Mouse (Mus musculus): ENCODE measurements around the gene Myl9. TPM values are rescaled to one million over a fixed set of nuclear protein-coding genes. Genes with fewer than 3 reads are reported as not detected.
A peak's percentile ranks its signal among the peaks of the same experiment; 100 is the strongest.

The Myl9 gene
- polyA plus RNA-seq, 1 experiment from 2014 or later = 133 TPM

DNA sequence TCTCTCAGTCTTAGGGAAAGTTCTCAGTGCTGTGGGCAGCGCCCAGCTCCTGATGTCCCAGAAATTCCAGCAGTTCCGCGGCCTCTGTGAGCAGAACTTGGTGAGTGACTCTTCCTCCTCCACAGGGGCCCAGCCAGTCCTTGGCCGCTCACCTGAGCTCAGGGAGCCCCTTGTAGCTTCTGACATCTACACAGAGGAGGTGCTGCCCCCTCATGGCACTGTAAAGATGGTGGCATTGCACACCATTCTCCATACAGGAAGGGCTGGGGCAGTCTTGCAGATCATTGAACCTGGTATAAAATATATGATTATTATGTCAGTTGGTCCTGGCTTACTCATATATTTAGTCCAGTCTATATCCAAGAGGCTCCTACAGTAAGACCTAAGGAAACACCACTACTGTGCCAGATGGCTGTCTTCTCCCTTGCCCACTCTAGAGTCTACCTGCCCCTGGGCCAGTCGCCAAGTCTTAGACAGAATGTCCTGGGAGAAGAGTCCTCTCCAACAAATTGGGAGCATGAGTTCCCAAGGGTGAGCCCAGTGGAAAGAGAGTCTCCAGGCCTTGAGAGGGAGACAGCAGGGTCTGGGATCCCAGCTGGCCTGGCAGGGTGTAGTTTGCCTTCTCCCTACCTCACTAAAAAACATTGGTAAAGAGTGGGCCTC, 14.2 kb upstream of the Myl9 start:
- ATAC-seq (ENCODE audit: low FRiP score) (no peak), DNase-seq (ENCODE audit: low spot score) (no peak)
- Histone ChIP-seq H3K27ac (ENCODE audit: low read depth, low read length) (no peak overlapping the region), H3K9ac (ENCODE audit: low read depth, low read length) (no peak overlapping the region), H3K4me1 (replicated peaks; ENCODE audit: control insufficient read depth, insufficient read depth, low read length) (no peaks in the 10 kb centered on the region), H3K4me3 (ENCODE audit: low read depth, low read length) (no peak overlapping the region), H3K9me3 (ENCODE audit: control insufficient read depth, low read length) (peaks cover 7% of the 10 kb centered on the region; the same call in 1 of the 2 replicates), H3K4me2 (replicated peaks; ENCODE audit: low read depth, low read length) (no peak overlapping the region), H3K36me3 (ENCODE audit: control insufficient read depth, insufficient read depth, low read length) (peaks cover 45% of the 10 kb centered on the region), H3K27me3 (ENCODE audit: control insufficient read depth, insufficient read depth, low read length) (no peaks in the 10 kb centered on the region)
- 90% methylated on average over 5 of the region's 5 CpGs for WGBS

DNA sequence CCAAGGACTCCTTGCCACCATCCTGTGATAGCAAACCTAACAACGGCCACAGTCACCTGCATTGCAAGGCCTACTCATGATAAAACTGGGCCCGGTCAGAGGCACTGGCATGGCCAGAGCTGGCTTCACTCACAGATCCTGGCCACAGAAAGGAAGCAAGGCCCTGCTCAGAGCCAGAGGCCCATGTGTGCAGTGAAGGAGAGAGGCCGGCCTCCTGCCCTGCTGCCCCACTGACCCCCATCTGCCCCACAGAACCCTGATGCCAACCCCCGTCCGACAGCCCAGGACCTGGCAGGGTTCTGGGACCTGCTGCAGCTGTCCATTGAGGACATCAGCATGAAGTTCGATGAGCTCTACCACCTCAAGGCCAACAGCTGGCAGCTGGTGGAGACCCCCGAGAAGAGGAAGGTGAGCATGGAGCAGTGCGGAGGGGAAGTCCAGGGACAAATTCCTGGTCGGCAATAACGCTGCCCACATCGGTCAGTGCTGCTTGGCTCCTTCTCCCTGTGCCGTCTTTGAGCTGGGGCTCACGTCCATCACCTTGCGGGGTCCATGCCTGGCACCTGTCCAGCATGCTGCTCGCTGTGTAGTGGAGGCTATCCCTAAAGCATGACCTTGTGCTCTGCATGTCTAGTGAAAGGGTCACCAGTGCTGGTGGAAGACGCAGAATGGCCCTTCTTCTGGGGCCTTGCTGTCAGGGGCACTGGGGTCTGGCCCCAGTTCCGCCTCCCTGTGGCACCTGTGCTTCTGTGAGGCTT, 13.5 kb upstream of the Myl9 start:
- 98% methylated on average over 17 of the region's 17 CpGs for WGBS

DNA sequence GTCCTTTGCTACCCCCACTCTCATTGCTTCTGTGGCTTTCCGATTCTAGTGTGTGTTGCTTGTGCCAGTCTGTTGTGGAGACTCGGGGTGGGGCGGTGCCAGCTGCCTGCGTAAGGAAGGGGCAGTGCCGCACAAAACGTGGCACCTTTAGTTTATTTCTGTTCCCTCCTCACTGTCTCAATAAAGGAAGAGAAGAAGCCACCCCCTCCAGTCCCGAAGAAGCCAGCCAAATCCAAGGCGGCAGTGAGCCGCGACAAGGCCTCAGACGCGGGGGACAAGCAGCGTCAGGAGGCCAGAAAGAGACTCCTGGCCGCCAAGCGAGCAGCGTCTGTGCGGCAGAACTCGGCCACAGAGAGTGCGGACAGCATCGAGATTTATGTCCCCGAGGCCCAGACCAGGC, 12.7 kb upstream of the Myl9 start:
- H3K27ac ChIP-seq (ENCODE audit: low read depth, low read length) = no peak overlapping the region
- ATAC-seq (ENCODE audit: low FRiP score) (no peak), DNase-seq (ENCODE audit: low spot score) (no peak)
- no peak overlapping the region for H3K9ac ChIP-seq (ENCODE audit: low read depth, low read length)
- H3K27me3 ChIP-seq (ENCODE audit: control insufficient read depth, insufficient read depth, low read length) = no peaks in the 10 kb centered on the region
- peaks cover 30% of the 10 kb centered on the region for H3K36me3 ChIP-seq (ENCODE audit: control insufficient read depth, insufficient read depth, low read length)
- H3K4me3 ChIP-seq (ENCODE audit: low read depth, low read length) = no peak overlapping the region
- no peaks in the 10 kb centered on the region for H3K4me1 ChIP-seq (replicated peaks; ENCODE audit: control insufficient read depth, insufficient read depth, low read length)
- peaks cover 7% of the 10 kb centered on the region; the same call in 1 of the 2 replicates for H3K9me3 ChIP-seq (ENCODE audit: control insufficient read depth, low read length)
- WGBS = 93% methylated on average over 21 of the region's 21 CpGs
- H3K4me2 ChIP-seq (replicated peaks; ENCODE audit: low read depth, low read length) = no peak overlapping the region

More for the DNA sequence above, 13.5 kb upstream of the Myl9 start:
- H3K9me3 ChIP-seq (ENCODE audit: control insufficient read depth, low read length) = peaks cover 7% of the 10 kb centered on the region; the same call in 1 of the 2 replicates
- no peak overlapping the region for H3K9ac ChIP-seq (ENCODE audit: low read depth, low read length)
- ATAC-seq (ENCODE audit: low FRiP score) (no peak), DNase-seq (ENCODE audit: low spot score) (no peak)
- H3K4me3 ChIP-seq (ENCODE audit: low read depth, low read length) = no peak overlapping the region
- no peaks in the 10 kb centered on the region for H3K4me1 ChIP-seq (replicated peaks; ENCODE audit: control insufficient read depth, insufficient read depth, low read length)
- H3K4me2 ChIP-seq (replicated peaks; ENCODE audit: low read depth, low read length) = no peak overlapping the region
- no peak overlapping the region for H3K27ac ChIP-seq (ENCODE audit: low read depth, low read length)
- H3K36me3 ChIP-seq (ENCODE audit: control insufficient read depth, insufficient read depth, low read length) = peaks cover 38% of the 10 kb centered on the region
- no peaks in the 10 kb centered on the region for H3K27me3 ChIP-seq (ENCODE audit: control insufficient read depth, insufficient read depth, low read length)

DNA sequence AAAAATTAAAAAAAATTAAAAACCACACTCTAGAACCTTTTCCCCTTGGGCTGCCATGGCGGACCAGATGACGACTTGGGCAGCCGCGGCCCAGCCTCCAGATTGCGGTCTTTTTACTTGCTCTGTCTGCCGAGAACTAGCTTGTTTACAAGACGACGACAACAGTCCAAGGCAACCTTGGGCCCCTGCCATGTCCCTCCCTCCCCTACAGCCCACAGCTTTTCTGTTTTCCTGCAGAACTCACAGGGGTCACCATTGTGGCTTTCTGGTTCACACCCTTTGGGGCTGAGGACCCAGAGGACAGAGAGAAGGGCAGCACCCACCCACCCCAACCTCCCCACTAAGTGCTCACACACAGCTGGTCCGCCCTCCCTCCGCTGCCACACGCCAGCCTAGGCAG, 12.1 kb upstream of the Myl9 start:
- Histone ChIP-seq H3K4me3 (ENCODE audit: low read depth, low read length) (no peak overlapping the region), H3K4me2 (replicated peaks; ENCODE audit: low read depth, low read length) (no peak overlapping the region), H3K36me3 (ENCODE audit: control insufficient read depth, insufficient read depth, low read length) (peaks cover 24% of the 10 kb centered on the region), H3K27me3 (ENCODE audit: control insufficient read depth, insufficient read depth, low read length) (no peaks in the 10 kb centered on the region), H3K27ac (ENCODE audit: low read depth, low read length) (no peak overlapping the region), H3K9me3 (ENCODE audit: control insufficient read depth, low read length) (peaks cover 3% of the 10 kb centered on the region; the same call in 1 of the 2 replicates), H3K4me1 (replicated peaks; ENCODE audit: control insufficient read depth, insufficient read depth, low read length) (no peaks in the 10 kb centered on the region), H3K9ac (ENCODE audit: low read depth, low read length) (no peak overlapping the region)
- WGBS = 90% methylated on average over 11 of the region's 11 CpGs
- DNase-seq (ENCODE audit: low spot score) (no peak), ATAC-seq (ENCODE audit: low FRiP score) (no peak)

DNA sequence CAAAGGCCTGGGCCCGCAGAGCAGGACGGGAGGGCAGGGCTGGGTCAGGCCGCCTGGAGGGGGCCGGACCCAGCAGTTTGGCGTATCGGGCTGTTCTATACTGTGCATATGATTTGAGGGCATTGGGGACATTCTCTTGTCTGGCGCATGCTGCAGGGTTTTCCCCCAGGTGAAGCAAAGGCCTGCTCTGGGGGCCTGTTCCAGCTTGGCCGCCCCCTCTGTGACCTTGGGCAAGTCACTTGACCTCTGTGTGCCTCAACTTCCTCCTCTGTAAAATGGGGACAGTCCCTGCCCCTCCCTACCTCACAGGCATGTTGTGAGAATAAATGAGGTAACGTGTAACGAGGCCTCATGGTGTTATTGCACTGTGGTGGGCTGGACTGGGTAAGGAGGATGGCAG, 11.2 kb upstream of the Myl9 start:
- Histone ChIP-seq H3K9ac (ENCODE audit: low read depth, low read length) (no peak overlapping the region), H3K27me3 (ENCODE audit: control insufficient read depth, insufficient read depth, low read length) (no peaks in the 10 kb centered on the region), H3K27ac (ENCODE audit: low read depth, low read length) (no peak overlapping the region), H3K36me3 (ENCODE audit: control insufficient read depth, insufficient read depth, low read length) (peaks cover 15% of the 10 kb centered on the region), H3K9me3 (ENCODE audit: control insufficient read depth, low read length) (no peaks in the 10 kb centered on the region), H3K4me1 (replicated peaks; ENCODE audit: control insufficient read depth, insufficient read depth, low read length) (no peaks in the 10 kb centered on the region), H3K4me3 (ENCODE audit: low read depth, low read length) (no peak overlapping the region), H3K4me2 (replicated peaks; ENCODE audit: low read depth, low read length) (no peak overlapping the region)
- DNase-seq (ENCODE audit: low spot score) (no peak), ATAC-seq (ENCODE audit: low FRiP score) (0 out of 2 replicates have a peak, but pooled peaks have one; percentile 35)
- WGBS = 94% methylated on average over 10 of the region's 10 CpGs

DNA sequence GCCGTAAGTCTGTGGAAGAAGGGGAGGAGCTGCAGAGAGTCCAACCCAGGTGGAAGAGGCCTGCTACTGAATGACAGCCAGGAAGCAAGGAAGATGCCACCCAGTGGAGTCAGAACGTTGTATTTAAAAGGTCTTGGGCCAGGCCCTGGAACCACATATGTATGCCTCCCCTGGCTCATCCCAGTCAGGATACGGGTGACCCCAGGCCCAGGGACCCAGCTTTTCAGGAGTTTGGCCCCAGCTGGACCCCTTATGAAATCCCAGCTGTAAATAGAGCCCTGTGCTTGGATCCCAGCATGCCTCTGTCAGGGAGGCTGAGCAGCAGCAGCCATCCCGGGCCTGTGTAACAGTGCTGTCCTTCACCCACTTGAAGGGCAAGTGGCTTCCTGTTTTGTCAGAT, 10.5 kb upstream of the Myl9 start:
- Histone ChIP-seq H3K36me3 (ENCODE audit: control insufficient read depth, insufficient read depth, low read length) (peaks cover 14% of the 10 kb centered on the region), H3K4me3 (ENCODE audit: low read depth, low read length) (no peak overlapping the region), H3K9ac (ENCODE audit: low read depth, low read length) (no peak overlapping the region), H3K4me1 (replicated peaks; ENCODE audit: control insufficient read depth, insufficient read depth, low read length) (no peaks in the 10 kb centered on the region), H3K4me2 (replicated peaks; ENCODE audit: low read depth, low read length) (no peak overlapping the region), H3K9me3 (ENCODE audit: control insufficient read depth, low read length) (no peaks in the 10 kb centered on the region), H3K27ac (ENCODE audit: low read depth, low read length) (no peak overlapping the region), H3K27me3 (ENCODE audit: control insufficient read depth, insufficient read depth, low read length) (no peaks in the 10 kb centered on the region)
- 76% methylated on average over 4 of the region's 4 CpGs for WGBS
- ATAC-seq (ENCODE audit: low FRiP score) = no peak
- no peak for DNase-seq (ENCODE audit: low spot score)

DNA sequence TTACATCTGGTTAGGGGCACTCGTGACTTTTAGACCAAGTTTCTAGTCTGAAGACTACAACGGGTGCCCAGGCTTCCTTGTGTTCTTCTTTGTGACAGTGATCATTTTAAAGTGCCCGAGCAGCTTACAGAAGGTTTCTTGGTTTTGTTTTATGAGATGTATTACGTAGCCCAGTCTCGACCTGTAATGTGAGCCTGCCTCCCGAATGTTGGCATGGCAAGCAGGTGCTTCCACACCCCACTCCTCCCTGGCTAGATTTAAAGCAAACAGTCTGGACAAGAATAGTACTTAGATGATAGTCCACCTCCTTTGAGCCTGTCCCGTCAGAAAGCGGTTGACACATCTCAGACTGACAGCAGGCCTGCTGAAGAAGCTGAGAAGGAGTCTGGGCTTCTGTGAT, 9.6 kb upstream of the Myl9 start:
- Histone ChIP-seq H3K27ac (ENCODE audit: low read depth, low read length) (no peak overlapping the region), H3K36me3 (ENCODE audit: control insufficient read depth, insufficient read depth, low read length) (peaks cover 13% of the 10 kb centered on the region), H3K9me3 (ENCODE audit: control insufficient read depth, low read length) (no peaks in the 10 kb centered on the region), H3K27me3 (ENCODE audit: control insufficient read depth, insufficient read depth, low read length) (no peaks in the 10 kb centered on the region), H3K4me1 (replicated peaks; ENCODE audit: control insufficient read depth, insufficient read depth, low read length) (no peaks in the 10 kb centered on the region), H3K9ac (ENCODE audit: low read depth, low read length) (no peak overlapping the region), H3K4me2 (replicated peaks; ENCODE audit: low read depth, low read length) (no peak overlapping the region), H3K4me3 (ENCODE audit: low read depth, low read length) (no peak overlapping the region)
- WGBS = 90% methylated on average over 8 of the region's 8 CpGs
- ATAC-seq (ENCODE audit: low FRiP score) (no peak), DNase-seq (ENCODE audit: low spot score) (no peak)

DNA sequence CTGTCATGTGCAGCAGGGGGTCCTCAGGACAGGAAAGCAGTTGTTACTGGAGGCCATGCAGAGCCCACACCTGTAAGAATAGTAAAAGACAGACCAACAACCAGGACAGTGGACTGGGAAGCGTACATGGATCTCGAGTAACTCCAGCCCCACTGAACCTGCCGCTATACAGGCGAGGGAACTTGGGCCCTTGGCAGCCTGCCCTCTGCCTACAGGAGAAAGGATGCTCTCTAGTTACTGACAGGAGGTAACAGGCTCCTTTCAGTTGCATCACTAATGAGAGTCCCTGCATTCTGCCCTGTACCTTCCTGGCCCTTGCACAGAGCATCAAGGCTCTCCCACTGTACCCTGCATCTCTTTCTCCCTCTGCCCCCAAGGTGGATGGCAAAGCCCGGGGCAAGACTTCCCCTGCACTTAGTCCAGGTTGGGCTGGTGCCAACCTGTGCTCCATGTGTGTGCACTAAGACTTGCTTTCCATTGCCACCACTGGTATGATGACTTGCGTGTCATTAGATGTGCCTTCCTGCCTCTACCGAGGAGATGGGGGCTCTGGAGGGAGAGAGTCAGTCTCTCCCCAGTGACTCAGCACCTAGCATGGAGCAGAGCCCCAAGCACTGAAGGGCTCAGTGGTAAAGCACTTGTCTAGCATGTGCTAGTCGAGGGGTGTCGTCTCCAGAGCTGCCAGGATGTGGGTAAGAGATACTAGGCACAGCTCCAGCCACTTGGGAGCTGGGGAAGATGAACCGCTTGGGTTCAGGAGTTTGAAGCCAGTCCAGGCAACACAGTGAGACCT, 8.8 kb upstream of the Myl9 start:
- no peak for DNase-seq (ENCODE audit: low spot score)
- 84% methylated on average over 10 of the region's 10 CpGs for WGBS
- H3K36me3 ChIP-seq (ENCODE audit: control insufficient read depth, insufficient read depth, low read length) = peaks cover 11% of the 10 kb centered on the region
- ATAC-seq (ENCODE audit: low FRiP score) = no peak
- no peak overlapping the region for H3K27ac ChIP-seq (ENCODE audit: low read depth, low read length)
- H3K27me3 ChIP-seq (ENCODE audit: control insufficient read depth, insufficient read depth, low read length) = no peaks in the 10 kb centered on the region
- H3K4me2 ChIP-seq (replicated peaks; ENCODE audit: low read depth, low read length) = no peak overlapping the region
- no peaks in the 10 kb centered on the region for H3K4me1 ChIP-seq (replicated peaks; ENCODE audit: control insufficient read depth, insufficient read depth, low read length)
- H3K9me3 ChIP-seq (ENCODE audit: control insufficient read depth, low read length) = no peaks in the 10 kb centered on the region
- H3K9ac ChIP-seq (ENCODE audit: low read depth, low read length) = no peak overlapping the region
- H3K4me3 ChIP-seq (ENCODE audit: low read depth, low read length) = no peak overlapping the region
